Mouse (Mus musculus): ENCODE measurements around the gene Tbc1d2.
"Not testable (repeated sequence)": the region's sequence is repeated elsewhere in the genome, so short reads cannot be mapped to it uniquely, and the experiment has no call there.

The Tbc1d2 gene

GRCm38 (mm10) chr4:46578228-46578627, 71.8 kb downstream of the Tbc1d2 start:
- no peak for DNase-seq

GRCm38 (mm10) chr4:46575509-46576284, 74.3 kb downstream of the Tbc1d2 start:
- not testable (repeated sequence) for DNase-seq

- no peak for DNase-seq
These were observed 75.2 kb downstream of the Tbc1d2 start for GRCm38 (mm10) chr4:46574841-46575240.

DNA sequence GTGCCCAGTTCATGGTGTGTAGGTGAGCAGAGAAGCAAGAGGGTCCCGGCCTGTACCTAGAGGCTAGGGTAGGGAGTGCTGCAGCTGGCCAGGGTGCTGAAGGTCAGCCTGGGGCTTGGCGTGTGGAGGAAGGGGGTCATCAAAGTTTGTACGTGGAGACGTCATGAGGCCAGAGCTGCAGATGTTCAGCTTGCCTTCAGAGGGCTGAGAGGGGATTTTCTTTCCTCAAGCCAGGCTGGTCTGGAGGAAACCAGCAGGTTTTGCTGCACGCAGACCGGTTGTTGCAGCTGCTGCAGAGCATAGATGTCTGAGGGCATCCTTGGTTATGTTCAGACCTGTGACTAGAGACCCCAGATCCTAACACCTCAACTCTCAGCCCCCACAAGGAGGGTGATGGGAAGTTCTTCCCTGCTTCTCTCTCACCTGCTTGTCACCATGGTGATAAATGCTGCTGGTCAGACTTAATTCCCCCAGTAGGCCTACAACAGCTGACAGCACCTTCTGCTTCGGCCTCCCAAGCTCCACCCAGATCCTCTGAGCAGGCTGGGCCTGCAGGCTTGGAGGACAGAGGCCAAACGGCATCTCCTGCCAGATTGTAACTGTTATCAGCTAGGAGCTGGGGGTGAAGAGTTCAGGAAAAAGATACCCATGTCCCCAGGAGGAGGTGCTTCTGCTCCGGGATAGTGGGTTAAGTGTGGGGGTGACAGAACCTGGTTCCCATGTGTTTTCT, 75.8 kb downstream of the Tbc1d2 start:
- DNase-seq = no peak

DNA sequence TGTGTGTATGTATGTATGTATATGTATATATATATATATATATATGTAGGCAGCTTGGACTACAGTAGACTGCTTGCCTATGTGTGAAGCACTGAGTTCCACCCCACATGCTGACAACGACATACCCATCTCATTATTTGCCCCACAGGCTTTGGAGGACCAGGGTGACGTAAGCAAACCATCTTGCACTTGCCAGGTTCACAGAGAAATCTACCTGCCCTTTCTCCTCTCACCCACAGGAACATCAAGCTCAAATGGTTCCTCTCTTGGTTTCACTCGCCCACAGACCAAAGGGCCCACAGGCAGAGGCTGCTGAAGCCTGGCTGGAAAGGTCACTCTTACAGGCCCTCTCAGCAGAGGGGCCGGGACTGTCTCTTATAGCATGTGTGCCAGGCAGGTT, 77.4 kb downstream of the Tbc1d2 start:
- no peak for DNase-seq

DNA sequence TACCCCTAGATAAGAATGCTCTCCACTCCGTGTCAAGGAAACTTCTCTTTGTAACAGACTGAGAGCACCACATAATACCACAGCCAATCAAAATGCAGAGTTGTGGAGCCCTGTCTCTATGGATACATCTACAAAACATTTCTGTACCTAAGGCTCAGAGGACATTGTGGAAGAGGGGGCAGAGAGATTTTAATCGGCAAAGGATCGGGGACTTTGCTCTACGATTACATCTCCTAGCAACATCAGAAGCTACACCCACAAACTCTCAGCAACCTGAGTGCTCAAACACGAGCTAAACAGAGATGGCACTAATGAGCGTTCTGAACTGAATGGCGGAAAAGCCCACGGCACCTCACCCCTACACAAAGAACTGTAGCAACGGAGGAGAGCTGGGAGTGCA, 78.3 kb downstream of the Tbc1d2 start:
- no peak for DNase-seq

- DNase-seq = no peak
These were observed 80.3 kb downstream of the Tbc1d2 start for GRCm38 (mm10) chr4:46569671-46570070.

- DNase-seq = no peak
These were observed 81.8 kb downstream of the Tbc1d2 start for GRCm38 (mm10) chr4:46568169-46568568.

GRCm38 (mm10) chr4:46566931-46567671, 82.9 kb downstream of the Tbc1d2 start:
- no peak for DNase-seq

GRCm38 (mm10) chr4:46565393-46565955, 84.5 kb downstream of the Tbc1d2 start:
- no peak for DNase-seq

DNA sequence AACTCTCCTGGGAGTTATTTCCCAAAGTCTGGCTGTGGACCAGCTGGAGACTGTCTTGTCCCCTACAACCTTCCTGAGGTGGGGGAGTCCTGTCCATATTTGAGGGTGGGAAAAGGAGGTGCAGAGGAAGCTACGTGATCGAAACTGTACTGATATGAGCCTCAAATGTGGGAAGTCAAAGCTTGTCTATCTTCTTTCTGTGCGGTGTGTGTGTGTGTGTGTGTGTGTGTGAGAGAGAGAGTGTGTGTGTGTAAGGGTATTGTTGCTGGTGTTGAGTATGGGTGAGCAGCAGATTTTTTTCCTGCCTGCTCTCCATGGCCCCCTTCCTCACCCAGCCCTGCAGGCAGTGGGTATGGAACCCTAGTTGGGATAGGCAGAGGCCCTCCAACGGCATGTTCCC, 85.8 kb downstream of the Tbc1d2 start:
- DNase-seq = no peak

DNA sequence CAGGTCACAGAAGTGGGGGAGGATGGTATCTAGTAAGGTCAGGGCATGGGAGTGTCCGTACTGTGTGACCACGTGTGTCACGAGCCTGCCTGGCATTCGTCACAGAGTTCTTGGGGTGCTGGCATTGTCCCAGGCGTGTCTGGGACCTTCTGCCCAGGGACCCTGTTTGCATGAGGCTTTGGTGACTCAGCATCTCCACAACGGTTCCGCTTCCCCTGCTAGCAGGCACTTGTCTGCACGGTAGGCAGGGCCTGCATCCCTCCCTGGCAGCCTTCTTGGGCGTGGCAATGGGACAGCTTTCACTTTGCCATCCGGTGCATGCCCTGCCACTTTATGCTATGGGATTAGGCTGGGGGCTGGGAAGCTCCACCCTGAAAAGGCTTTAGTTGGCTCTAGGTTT, 86.2 kb downstream of the Tbc1d2 start:
- peak; percentile 9 to 23 for DNase-seq

DNA sequence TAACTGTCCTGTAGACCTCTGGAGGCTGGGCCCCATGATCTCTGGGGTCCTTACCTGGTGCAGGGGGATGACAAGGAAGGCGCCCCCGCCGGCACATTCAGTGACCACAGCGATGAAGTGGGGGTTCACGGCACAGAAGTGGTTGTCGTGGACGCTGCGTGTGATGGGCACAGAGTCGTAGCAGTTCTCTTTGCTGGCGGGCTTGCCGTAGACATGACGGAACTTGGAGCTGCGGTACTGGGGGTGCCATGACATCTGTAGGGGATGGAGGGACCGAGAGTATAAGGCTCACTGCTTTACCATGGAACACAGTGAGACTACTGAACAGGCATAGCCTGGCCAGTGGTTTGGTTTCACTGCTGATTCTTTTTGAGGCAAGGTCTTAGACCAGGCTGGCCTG, 87.2 kb downstream of the Tbc1d2 start:
- no peak for DNase-seq

DNA sequence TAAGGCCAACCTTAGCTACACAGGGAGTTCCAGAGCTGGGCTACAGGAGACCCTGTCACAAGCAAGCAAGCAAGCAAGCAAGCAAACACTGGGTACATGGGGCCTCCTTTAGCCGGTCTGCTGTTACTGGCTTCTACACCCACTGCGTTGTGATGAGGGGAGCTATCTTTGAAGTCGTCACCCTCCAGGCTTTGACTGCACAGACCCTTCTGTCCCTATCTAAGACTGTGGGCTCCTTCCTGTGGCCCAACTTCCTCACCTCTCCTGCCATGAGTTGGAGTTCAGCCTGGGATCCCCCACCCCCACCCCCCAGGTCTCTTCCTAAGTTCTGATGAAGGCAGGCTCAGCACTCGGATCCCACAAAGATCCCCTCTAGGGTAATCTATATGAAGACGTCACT, 88.0 kb downstream of the Tbc1d2 start:
- DNase-seq = no peak

GRCm38 (mm10) chr4:46560069-46560705, 89.8 kb downstream of the Tbc1d2 start:
- DNase-seq = no peak

- no peak for DNase-seq
These were observed 91.0 kb downstream of the Tbc1d2 start for GRCm38 (mm10) chr4:46558672-46559667.

GRCm38 (mm10) chr4:46556933-46557332, 93.1 kb downstream of the Tbc1d2 start:
- no peak for DNase-seq

DNA sequence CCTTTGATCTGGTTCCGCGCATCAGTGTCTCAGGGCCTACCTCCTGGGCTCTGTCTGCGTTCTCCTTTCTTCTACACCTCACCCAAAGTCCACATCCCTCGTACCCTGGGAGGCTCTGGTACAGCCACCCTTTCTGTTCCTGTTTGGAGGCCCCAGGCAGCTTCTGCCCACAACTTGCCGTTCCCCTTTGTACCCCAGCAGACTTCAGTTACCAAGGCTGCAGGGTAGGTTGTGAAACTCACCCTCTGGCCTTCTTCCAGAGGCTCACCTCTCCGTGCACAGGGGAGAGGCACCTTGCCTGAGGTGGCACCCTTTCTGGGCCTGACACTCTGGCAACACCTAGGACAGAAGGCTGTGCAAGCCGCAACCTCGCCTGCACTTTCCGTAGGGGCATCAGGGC, 94.2 kb downstream of the Tbc1d2 start:
- DNase-seq = no peak
